Mouse (Mus musculus): Measurements from ENCODE around the gene Dhx16. TPM values are rescaled to one million over a fixed set of nuclear protein-coding genes. Genes with fewer than 3 reads are reported as not detected.
A peak's percentile ranks its signal among the peaks of the same experiment; 100 is the strongest.

The Dhx16 gene
- polyA plus RNA-seq, 1 experiment from 2014 or later, result 30.8 TPM

- H3K27me3 ChIP-seq, result no peaks in the 10 kb centered on the region
- peak overlapping the region; percentile 27 for H3K4me2 ChIP-seq
- peaks cover 24% of the 10 kb centered on the region for H3K36me3 ChIP-seq
- no peak overlapping the region for H3K9ac ChIP-seq
- peaks cover 50% of the 10 kb centered on the region for H3K4me1 ChIP-seq (replicated peaks)
- peak overlapping the region; percentile 1; the same call in 1 of the 2 replicates for H3K4me3 ChIP-seq
- WGBS, result 31% methylated on average over 21 of the region's 21 CpGs
- H3K9me3 ChIP-seq, result 0 out of 2 replicates have a peak, but pooled peaks cover 2% of the 10 kb centered on the region
- 0 out of 2 replicates have a peak overlapping the region, but pooled peaks have one; percentile 20 for H3K27ac ChIP-seq (replicated peaks)
- ATAC-seq (ENCODE audit: low FRiP score, low read depth), result no peak
These were observed 5.7 kb upstream of the Dhx16 start for GRCm38 (mm10) chr17:35873774-35874519.

DNA sequence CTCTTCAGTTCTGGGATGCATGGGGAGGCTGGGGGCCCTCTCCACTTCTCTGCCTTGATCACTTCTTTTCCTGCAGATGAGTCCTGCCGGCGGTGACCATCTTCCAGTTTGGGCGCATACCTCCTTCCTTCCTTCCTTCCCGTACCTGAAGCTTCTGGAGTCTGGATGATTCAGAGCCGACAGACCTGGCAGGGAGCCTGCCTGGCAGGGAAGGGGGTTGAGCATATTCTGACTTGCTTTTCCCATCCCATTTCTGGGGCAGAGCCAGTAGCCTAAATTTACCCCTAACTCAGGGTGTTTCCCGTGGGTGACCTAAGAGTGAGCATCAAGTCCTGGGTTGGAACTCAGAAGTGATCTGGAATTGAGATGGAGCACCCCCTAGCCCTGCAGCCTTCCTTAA, 4.9 kb upstream of the Dhx16 start:
- Histone ChIP-seq H3K36me3 (peaks cover 24% of the 10 kb centered on the region), H3K4me2 (no peak overlapping the region), H3K4me3 (no peak overlapping the region), H3K9ac (no peak overlapping the region), H3K4me1 (replicated peaks) (peaks cover 42% of the 10 kb centered on the region), H3K27ac (replicated peaks) (no peak overlapping the region), H3K9me3 (0 out of 2 replicates have a peak, but pooled peaks cover 2% of the 10 kb centered on the region), H3K27me3 (no peaks in the 10 kb centered on the region)
- WGBS, result 91% methylated on average over 6 of the region's 6 CpGs
- ATAC-seq (ENCODE audit: low FRiP score, low read depth), result no peak

DNA sequence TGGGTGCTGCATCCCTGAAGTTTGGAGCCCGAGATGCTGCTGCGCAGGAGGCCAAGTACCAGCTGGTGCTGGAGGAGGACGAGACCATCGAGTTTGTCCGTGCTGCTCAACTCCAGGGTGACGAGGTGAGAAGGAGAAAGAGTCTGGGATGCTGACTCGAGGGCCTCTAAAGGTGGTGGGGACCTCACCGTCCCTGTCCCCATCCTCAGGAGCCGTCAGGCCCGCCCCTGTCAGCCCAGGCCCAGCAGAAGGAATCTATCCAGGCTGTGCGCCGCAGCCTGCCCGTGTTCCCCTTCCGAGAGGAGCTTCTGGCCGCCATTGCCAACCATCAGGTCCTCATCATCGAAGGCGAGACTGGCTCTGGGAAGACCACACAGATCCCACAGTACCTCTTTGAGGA, 3.3 kb downstream of the Dhx16 start:
- no peaks in the 10 kb centered on the region for H3K9me3 ChIP-seq
- 91% methylated on average over 17 of the region's 17 CpGs for WGBS
- H3K27me3 ChIP-seq, result no peaks in the 10 kb centered on the region
- H3K4me1 ChIP-seq (replicated peaks), result peaks cover 11% of the 10 kb centered on the region
- no peak for ATAC-seq (ENCODE audit: low FRiP score, low read depth)
- H3K4me2 ChIP-seq, result no peak overlapping the region
- H3K9ac ChIP-seq, result no peak overlapping the region
- H3K4me3 ChIP-seq, result no peak overlapping the region
- H3K27ac ChIP-seq (replicated peaks), result no peak overlapping the region
- H3K36me3 ChIP-seq, result peaks cover 60% of the 10 kb centered on the region

DNA sequence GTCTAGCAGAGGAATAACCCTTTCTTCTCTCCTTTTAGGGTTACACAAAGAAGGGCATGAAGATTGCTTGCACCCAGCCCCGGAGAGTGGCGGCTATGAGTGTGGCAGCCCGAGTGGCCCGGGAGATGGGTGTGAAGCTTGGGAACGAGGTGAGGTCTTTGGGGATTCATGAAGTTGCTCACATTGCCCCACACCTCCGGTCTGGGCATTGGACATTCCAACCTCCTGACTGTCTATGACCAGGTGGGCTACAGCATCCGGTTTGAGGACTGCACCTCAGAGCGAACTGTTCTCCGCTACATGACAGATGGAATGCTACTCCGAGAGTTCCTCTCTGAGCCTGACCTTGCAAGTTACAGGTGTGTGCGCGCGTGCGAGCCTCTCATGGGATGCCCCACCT, 4.2 kb downstream of the Dhx16 start:
- 98% methylated on average over 14 of the region's 14 CpGs for WGBS
- Histone ChIP-seq H3K9ac (no peak overlapping the region), H3K4me3 (no peak overlapping the region), H3K4me2 (no peak overlapping the region), H3K27me3 (no peaks in the 10 kb centered on the region), H3K9me3 (no peaks in the 10 kb centered on the region), H3K4me1 (replicated peaks) (peaks cover 11% of the 10 kb centered on the region), H3K36me3 (peaks cover 68% of the 10 kb centered on the region), H3K27ac (replicated peaks) (no peak overlapping the region)
- ATAC-seq (ENCODE audit: low FRiP score, low read depth), result no peak

DNA sequence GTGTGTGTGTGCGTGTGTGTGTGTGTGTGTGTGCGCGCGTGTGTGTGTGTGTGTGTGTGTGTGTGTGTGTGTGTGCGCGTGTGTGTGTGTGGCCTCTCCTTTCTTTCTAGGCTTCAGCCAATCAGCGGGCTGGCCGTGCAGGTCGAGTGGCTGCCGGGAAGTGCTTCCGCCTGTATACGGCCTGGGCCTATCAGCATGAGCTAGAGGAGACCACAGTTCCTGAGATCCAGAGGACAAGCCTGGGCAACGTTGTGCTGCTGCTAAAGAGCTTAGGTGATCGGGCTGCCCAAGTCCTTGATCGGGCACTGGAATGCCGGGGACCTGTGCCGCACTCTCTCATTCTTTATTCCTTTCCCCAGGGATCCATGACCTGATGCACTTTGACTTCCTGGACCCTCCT, 8.1 kb downstream of the Dhx16 start:
- WGBS, result 92% methylated on average over 13 of the region's 17 CpGs
- peaks cover 90% of the 10 kb centered on the region for H3K36me3 ChIP-seq
- no peak overlapping the region for H3K9ac ChIP-seq
- no peak overlapping the region for H3K4me2 ChIP-seq
- H3K4me3 ChIP-seq, result no peak overlapping the region
- H3K9me3 ChIP-seq, result no peaks in the 10 kb centered on the region
- H3K27me3 ChIP-seq, result no peaks in the 10 kb centered on the region
- no peak overlapping the region for H3K27ac ChIP-seq (replicated peaks)
- ATAC-seq (ENCODE audit: low FRiP score, low read depth), result no peak
- H3K4me1 ChIP-seq (replicated peaks), result no peaks in the 10 kb centered on the region

- Histone ChIP-seq H3K27ac (replicated peaks) (peak within 1 kb of the TSS; percentile 98), H3K9me3 (no peaks in the 10 kb centered on the region), H3K9ac (peak within 1 kb of the TSS; percentile 85), H3K4me1 (replicated peaks) (peaks cover 23% of the 10 kb centered on the region), H3K4me3 (peak within 1 kb of the TSS; percentile 76), H3K36me3 (peaks cover 64% of the 10 kb centered on the region), H3K27me3 (no peaks in the 10 kb centered on the region), H3K4me2 (peak within 1 kb of the TSS; percentile 86)
- WGBS, result under 1% methylated on average over 83 of the region's 86 CpGs
- peak; percentile 95 for ATAC-seq (ENCODE audit: low FRiP score, low read depth)
These were observed 17.4 kb downstream of the Dhx16 start, which contains the start of gene 2310061I04Rik for GRCm38 (mm10) chr17:35896781-35897643. Gene 2310061I04Rik, minus strand, starts transcription at chr17:35897431.

DNA sequence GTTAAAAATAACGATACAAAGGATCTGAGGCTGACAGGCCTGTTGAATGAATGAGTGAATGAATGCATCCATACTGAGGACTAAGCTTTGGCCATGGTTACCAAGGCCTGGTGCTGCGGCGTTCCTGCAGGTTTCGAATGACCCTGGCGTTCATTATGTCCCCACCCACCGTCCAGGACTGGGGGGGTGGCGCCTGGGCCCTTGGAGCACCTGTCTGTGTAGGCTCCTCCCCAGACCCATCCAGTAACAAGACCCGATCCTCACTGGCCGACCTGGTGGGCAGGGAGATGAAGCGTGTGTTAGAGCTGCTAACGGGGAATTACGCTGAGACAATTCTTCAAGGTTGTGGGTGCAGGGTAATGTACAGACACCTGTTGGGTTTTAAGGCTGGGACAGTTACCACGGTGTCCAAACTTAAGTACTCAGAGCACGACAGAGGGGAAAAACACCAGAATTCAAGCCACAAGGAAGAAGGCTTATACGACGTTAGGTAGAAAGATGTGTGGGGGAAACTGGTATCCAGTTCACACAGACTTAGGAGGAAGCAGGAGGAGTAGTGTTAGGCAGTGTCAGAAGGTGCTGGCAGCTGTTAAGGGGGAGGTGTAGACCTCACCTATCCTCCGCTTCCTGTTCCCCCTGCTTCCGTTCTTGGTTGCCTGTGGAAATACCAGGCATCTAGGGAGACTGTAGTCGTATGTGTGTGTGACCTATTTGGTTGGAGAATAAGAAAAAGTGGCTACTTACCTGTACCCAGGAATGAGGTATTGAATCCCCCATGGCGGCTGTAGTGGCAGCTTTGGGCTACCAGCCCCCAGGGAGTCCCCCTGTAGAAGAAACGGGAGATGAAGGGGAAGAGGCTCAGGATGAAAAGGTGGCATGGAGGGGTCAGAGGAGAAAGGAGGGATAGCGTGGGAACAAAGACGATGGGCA, 18.3 kb downstream of the Dhx16 start:
- H3K4me1 ChIP-seq (replicated peaks), result peaks cover 23% of the 10 kb centered on the region
- H3K36me3 ChIP-seq, result peaks cover 66% of the 10 kb centered on the region
- H3K27me3 ChIP-seq, result no peaks in the 10 kb centered on the region
- no peaks in the 10 kb centered on the region for H3K9me3 ChIP-seq
- WGBS, result 45% methylated on average over 23 of the region's 23 CpGs
- H3K4me3 ChIP-seq, result peak overlapping the region; percentile 76
- H3K9ac ChIP-seq, result peak overlapping the region; percentile 85
- peak overlapping the region; percentile 98 for H3K27ac ChIP-seq (replicated peaks)
- peak overlapping the region; percentile 86 for H3K4me2 ChIP-seq
- ATAC-seq (ENCODE audit: low FRiP score, low read depth), result peak; percentile 49

GRCm38 (mm10) chr17:35900636-35901035, 21.0 kb downstream of the Dhx16 start:
- Histone ChIP-seq H3K27ac (replicated peaks) (no peak overlapping the region), H3K4me2 (no peak overlapping the region), H3K4me3 (no peak overlapping the region), H3K9ac (no peak overlapping the region), H3K4me1 (replicated peaks) (peaks cover 20% of the 10 kb centered on the region), H3K36me3 (peaks cover 72% of the 10 kb centered on the region), H3K27me3 (no peaks in the 10 kb centered on the region), H3K9me3 (no peaks in the 10 kb centered on the region)
- ATAC-seq (ENCODE audit: low FRiP score, low read depth), result no peak
- 91% methylated on average over 3 of the region's 3 CpGs for WGBS

GRCm38 (mm10) chr17:35903343-35903991, 23.8 kb downstream of the Dhx16 start:
- H3K27ac ChIP-seq (replicated peaks), result no peak overlapping the region
- H3K36me3 ChIP-seq, result peaks cover 86% of the 10 kb centered on the region
- H3K4me3 ChIP-seq, result no peak overlapping the region
- no peak overlapping the region for H3K4me2 ChIP-seq
- H3K9me3 ChIP-seq, result no peaks in the 10 kb centered on the region
- 93% methylated on average over 9 of the region's 9 CpGs for WGBS
- no peak for ATAC-seq (ENCODE audit: low FRiP score, low read depth)
- H3K27me3 ChIP-seq, result no peaks in the 10 kb centered on the region
- no peak overlapping the region for H3K9ac ChIP-seq
- H3K4me1 ChIP-seq (replicated peaks), result peaks cover 8% of the 10 kb centered on the region

- ATAC-seq (ENCODE audit: low FRiP score, low read depth), result no peak
- H3K9ac ChIP-seq, result no peak overlapping the region
- peaks cover 13% of the 10 kb centered on the region for H3K4me1 ChIP-seq (replicated peaks)
- no peaks in the 10 kb centered on the region for H3K27me3 ChIP-seq
- no peak overlapping the region for H3K27ac ChIP-seq (replicated peaks)
- H3K4me2 ChIP-seq, result no peak overlapping the region
- no peaks in the 10 kb centered on the region for H3K9me3 ChIP-seq
- WGBS, result 88% methylated on average over 4 of the region's 4 CpGs
- peaks cover 83% of the 10 kb centered on the region for H3K36me3 ChIP-seq
- no peak overlapping the region for H3K4me3 ChIP-seq
These were observed 24.4 kb downstream of the Dhx16 start for GRCm38 (mm10) chr17:35903992-35904355.

DNA sequence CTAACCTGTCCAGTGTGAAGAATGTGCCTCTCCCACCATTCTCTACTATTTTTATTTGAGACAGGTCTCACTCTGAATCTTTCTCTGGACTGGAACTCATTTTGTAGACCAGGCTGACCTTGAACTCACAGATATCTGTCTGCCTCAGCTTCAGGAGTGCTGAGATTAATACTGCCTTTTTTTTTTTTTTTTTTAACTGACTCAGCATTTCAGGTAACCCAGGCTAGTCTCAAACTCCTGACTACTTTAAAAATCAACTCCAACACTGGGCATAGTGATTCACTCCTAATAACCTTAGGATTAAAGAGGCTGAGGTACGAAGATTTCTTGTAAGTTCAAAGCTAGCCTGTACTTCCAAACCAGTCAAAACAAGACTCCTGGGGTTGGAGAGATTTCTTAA, 26.0 kb downstream of the Dhx16 start:
- Histone ChIP-seq H3K4me3 (no peak overlapping the region), H3K4me1 (replicated peaks) (peaks cover 21% of the 10 kb centered on the region), H3K4me2 (no peak overlapping the region), H3K27ac (replicated peaks) (no peak overlapping the region), H3K27me3 (no peaks in the 10 kb centered on the region), H3K9me3 (no peaks in the 10 kb centered on the region), H3K9ac (no peak overlapping the region), H3K36me3 (peaks cover 67% of the 10 kb centered on the region)
- ATAC-seq (ENCODE audit: low FRiP score, low read depth), result no peak
- WGBS, result 100% methylated on average over 1 of the region's 1 CpGs

Measured in hindbrain, embryonic 15.5 days (tissue).